Mouse (Mus musculus) heart, embryonic 11.5 days (tissue): ENCODE data around the gene Nin. TPM values are rescaled to one million over a fixed set of nuclear protein-coding genes. Genes with fewer than 3 reads are reported as not detected.

ENCODE experiments used
- ATAC-seq: fragments of 200-750 bp; cut with Nextera tagmentation; replicated peaks from 2 replicates; pipeline ENCODE4 v1.8.0; 2017; ENCODE audit warnings: moderate library complexity; ENCODE audit not compliant: insufficient number of reproducible peaks, low FRiP score, low TSS enrichment
- H3K27ac ChIP-seq: fragments of 300-500 bp; sonication (generic); 2 replicates; pipeline ENCODE4 v1.5.1; 2014; ENCODE audit warnings: mild to moderate bottlenecking, low read depth, low read length
- H3K27me3 ChIP-seq: fragments of 300-500 bp; sonication (generic); 2 replicates; pipeline ENCODE4 v1.6.1; 2014; ENCODE audit warnings: mild to moderate bottlenecking, low read length, mixed read lengths; ENCODE audit not compliant: control insufficient read depth, insufficient read depth
- H3K36me3 ChIP-seq: fragments of 300-500 bp; sonication (generic); 2 replicates; pipeline ENCODE4 v1.6.1; 2014; ENCODE audit warnings: mild to moderate bottlenecking, low read length, moderate library complexity, mixed read lengths; ENCODE audit not compliant: control insufficient read depth, insufficient read depth
- H3K4me1 ChIP-seq: fragments of 300-500 bp; sonication (generic); 2 replicates; pipeline ENCODE4 v1.6.1; 2014; ENCODE audit warnings: low read length; ENCODE audit not compliant: control insufficient read depth, insufficient read depth
- H3K4me2 ChIP-seq: fragments of 300-500 bp; sonication (generic); 2 replicates; pipeline ENCODE4 v1.6.1; 2014; ENCODE audit warnings: mild to moderate bottlenecking, moderate library complexity
- H3K4me3 ChIP-seq: fragments of 300-500 bp; sonication (generic); 2 replicates; pipeline ENCODE4 v1.5.1; 2014; ENCODE audit warnings: low read depth, low read length
- H3K9ac ChIP-seq: fragments of 300-500 bp; sonication (generic); 2 replicates; pipeline ENCODE4 v1.6.1; 2014; ENCODE audit warnings: mild to moderate bottlenecking, low read depth, low read length, moderate library complexity
- H3K9me3 ChIP-seq: fragments of 300-500 bp; sonication (generic); replicated peaks from 2 replicates; pipeline ENCODE4 v1.6.1; 2016; ENCODE audit warnings: low read length; ENCODE audit not compliant: control insufficient read depth
- WGBS: fragments of 180-500 bp; shearing (Covaris S2); extraction: QIAGEN DNeasy Blood & Tissue Kit; methylation state at CpG from one replicate; pipeline ENCODE4 v1.1.7; 2014; ENCODE audit not compliant: insufficient replicate concordance; 5-methylcytosine and 5-hydroxymethylcytosine counted together
- polyA plus RNA-seq: library from polyadenylated mRNA; unstranded; fragments of >200 nt; fragmentation: Nextera tagmentation; extraction: Ambion mirVana; gene quantifications from 2 replicates; pipeline ENCODE4 v1.2.1, GENCODE M21; 2014

Nin gene
- polyA plus RNA-seq, 1 experiment from 2014 or later = 9.1 TPM

DNA sequence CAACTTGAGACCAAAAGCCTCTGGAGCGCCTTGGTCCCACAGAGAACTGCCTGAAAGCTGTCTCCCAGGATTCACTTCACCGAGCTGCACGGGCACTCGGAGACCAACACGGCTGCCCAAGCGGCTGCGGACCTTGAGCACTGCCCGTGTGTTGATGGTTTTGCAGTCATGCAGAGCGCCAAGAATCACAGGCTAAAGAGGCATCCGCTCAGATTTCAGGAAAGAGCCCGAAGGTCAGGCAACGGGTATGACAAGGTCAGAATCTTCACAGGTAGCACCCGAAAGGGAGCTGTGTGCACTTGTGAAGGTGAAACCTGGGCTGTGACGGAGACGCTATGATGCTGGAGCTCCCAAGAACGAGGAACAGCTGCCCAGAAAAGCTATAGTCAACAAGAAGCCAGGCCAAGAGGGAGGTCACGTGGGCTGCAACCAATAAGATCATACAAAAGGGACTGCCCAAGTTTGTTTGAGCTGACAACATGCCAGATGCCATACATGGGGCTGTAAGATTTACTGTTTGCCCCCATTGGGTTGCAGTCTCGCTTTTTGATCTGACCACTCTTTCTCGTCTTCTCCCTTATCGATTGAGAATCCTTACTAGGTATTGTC lies 21.2 kb upstream of the Nin start:
- H3K4me3 ChIP-seq = no peak overlapping the region
- ATAC-seq = no peak
- H3K4me2 ChIP-seq = no peak overlapping the region
- H3K9ac ChIP-seq = no peak overlapping the region
- no peaks in the 10 kb centered on the region for H3K4me1 ChIP-seq
- no peaks in the 10 kb centered on the region for H3K9me3 ChIP-seq
- H3K27me3 ChIP-seq = no peaks in the 10 kb centered on the region
- H3K27ac ChIP-seq = no peak overlapping the region
- 87% methylated on average over 20 of the region's 20 CpGs for WGBS
- no peaks in the 10 kb centered on the region for H3K36me3 ChIP-seq

DNA sequence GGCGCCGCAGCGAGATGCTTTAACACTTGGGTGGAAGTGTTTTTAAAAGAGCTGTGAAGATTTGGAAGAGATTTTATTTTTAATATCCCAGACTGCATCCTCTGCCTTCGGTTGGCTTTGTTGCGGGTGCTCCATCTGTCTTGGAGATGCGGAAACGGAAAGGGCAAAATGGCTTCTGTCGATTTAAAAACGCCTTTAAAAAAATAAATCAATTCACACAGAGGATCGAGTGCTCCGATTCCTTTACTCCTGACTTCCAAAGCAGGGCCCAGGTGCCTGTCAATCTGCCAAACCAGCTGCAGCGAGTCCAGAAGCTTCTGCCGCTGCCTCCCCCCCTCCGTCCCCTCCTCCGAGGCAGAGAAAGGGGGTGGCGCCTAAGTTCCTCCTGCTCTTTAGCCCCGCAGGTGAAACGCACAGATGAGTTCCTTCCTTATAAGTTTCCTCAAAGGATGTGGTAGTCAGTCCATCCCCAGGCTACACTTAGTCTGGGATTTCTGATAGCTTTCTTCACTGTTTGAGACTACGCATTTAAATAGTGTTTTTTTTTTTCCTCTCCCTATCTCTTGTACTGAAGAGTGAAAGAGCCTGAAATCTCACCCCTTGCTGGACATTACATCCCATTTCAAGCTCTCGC lies 17.6 kb upstream of the Nin start:
- H3K9me3 ChIP-seq = no peaks in the 10 kb centered on the region
- H3K4me3 ChIP-seq = no peak overlapping the region
- ATAC-seq = no peak
- 50% methylated on average over 20 of the region's 20 CpGs for WGBS
- H3K4me2 ChIP-seq = peak overlapping the region; percentile 51
- H3K27me3 ChIP-seq = no peaks in the 10 kb centered on the region
- H3K27ac ChIP-seq = no peak overlapping the region
- H3K9ac ChIP-seq = 0 out of 2 replicates have a peak overlapping the region, but pooled peaks have one; percentile 4
- H3K36me3 ChIP-seq = no peaks in the 10 kb centered on the region
- H3K4me1 ChIP-seq = no peaks in the 10 kb centered on the region

DNA sequence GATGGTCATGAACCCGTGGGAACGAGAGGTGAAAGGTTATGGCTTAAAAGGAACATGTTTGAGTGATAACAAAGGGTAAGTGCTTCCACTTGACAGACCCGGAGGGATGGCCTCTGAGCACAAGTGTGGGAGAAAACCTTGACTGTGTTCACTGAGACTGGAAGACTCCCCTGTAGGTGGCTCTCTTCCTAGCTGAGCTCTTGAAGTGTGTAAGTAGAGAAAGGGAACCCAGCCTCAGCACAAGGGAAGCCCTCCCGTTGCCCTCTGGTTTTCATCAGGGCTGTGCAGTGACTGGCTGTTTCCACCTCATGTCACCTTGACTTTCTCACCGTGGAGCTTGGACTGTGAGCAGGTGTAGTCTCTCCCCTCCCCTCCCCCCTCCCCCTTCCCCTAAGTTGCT lies 15.6 kb upstream of the Nin start:
- H3K27ac ChIP-seq = no peak overlapping the region
- no peaks in the 10 kb centered on the region for H3K4me1 ChIP-seq
- no peak for ATAC-seq
- H3K36me3 ChIP-seq = no peaks in the 10 kb centered on the region
- no peak overlapping the region for H3K4me2 ChIP-seq
- no peaks in the 10 kb centered on the region for H3K9me3 ChIP-seq
- no peak overlapping the region for H3K9ac ChIP-seq
- H3K27me3 ChIP-seq = no peaks in the 10 kb centered on the region
- H3K4me3 ChIP-seq = no peak overlapping the region
- 24% methylated on average over 5 of the region's 5 CpGs for WGBS

DNA sequence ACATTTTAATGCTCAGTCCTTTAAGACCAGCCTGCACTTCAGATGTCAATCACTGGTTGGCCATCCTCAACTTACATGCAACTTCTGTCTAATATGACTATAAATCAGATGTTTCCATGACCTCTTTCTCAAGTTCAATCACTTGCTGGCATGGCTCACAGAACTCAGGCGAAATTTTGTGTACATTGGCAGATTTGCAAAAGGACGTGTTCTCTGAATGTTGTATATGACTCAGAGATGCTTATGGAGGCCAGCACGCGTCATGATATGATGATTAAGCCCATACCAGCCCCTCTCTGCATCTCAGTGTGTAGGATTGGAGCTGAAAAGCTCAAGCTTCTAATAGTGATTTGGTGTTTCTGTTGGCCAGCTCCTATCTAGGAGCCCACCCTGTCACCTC lies 13.1 kb upstream of the Nin start:
- Histone ChIP-seq H3K27ac (no peak overlapping the region), H3K4me2 (no peak overlapping the region), H3K4me1 (no peaks in the 10 kb centered on the region), H3K27me3 (no peaks in the 10 kb centered on the region), H3K9me3 (no peaks in the 10 kb centered on the region), H3K36me3 (no peaks in the 10 kb centered on the region), H3K9ac (no peak overlapping the region), H3K4me3 (no peak overlapping the region)
- no peak for ATAC-seq
- 78% methylated on average over 4 of the region's 4 CpGs for WGBS

DNA sequence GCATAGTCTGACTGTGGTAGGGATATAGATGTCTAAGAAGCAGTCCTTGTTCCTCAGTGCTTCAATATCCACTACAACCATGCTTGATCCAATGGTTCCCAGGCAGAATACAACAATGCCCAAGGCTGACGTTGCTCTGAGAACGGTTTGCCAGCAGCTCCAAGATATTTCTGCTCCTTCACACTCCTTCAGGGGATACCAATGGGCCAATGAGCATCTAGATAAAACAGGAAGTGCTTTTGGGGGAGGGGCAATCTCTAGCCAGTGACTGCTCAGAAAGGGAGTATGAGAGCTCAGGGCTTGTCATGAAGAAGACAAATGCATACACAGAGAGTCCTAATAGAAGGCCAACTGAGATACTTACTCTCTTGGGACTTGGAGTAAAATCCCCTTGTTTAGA lies 6.0 kb upstream of the Nin start:
- H3K27ac ChIP-seq = no peak overlapping the region
- no peaks in the 10 kb centered on the region for H3K4me1 ChIP-seq
- no peaks in the 10 kb centered on the region for H3K36me3 ChIP-seq
- H3K4me2 ChIP-seq = no peak overlapping the region
- H3K9me3 ChIP-seq = no peaks in the 10 kb centered on the region
- no peak overlapping the region for H3K4me3 ChIP-seq
- H3K9ac ChIP-seq = no peak overlapping the region
- ATAC-seq = no peak
- H3K27me3 ChIP-seq = no peaks in the 10 kb centered on the region
- 38% methylated on average over 2 of the region's 2 CpGs for WGBS

DNA sequence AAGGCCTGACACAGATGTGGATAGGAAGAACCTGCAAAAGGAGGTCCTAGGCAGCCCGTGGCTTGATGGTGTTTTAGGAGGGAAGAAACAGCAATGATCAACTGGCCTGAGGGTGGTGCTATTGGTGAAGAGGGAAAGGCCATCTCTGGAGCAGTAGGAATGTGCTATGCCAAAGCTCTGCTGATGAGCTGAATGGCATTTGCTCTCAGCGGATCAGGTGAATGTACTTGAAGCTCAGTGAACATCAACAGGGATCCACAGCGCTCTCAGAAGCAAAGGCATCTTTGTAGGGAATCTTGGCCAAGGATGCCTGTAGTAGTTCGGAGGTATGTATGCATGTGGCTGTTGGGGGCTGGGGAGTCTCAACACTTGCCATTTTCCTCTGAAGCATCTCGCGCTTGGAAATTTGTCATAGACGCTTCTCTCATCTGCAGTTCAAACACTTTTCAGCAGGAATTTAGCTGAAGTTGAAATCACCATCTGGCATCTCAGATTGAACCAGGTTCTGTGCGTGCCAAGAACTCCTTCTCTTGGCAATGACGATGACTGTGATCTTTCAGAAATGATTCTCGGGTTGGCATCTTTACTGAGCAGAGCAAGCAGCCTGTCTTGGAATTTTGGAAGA lies 5.3 kb upstream of the Nin start:
- no peak for ATAC-seq
- H3K9ac ChIP-seq = no peak overlapping the region
- H3K4me1 ChIP-seq = no peaks in the 10 kb centered on the region
- no peak overlapping the region for H3K27ac ChIP-seq
- no peaks in the 10 kb centered on the region for H3K27me3 ChIP-seq
- no peak overlapping the region for H3K4me2 ChIP-seq
- no peak overlapping the region for H3K4me3 ChIP-seq
- H3K36me3 ChIP-seq = no peaks in the 10 kb centered on the region
- 78% methylated on average over 10 of the region's 10 CpGs for WGBS
- H3K9me3 ChIP-seq = no peaks in the 10 kb centered on the region

DNA sequence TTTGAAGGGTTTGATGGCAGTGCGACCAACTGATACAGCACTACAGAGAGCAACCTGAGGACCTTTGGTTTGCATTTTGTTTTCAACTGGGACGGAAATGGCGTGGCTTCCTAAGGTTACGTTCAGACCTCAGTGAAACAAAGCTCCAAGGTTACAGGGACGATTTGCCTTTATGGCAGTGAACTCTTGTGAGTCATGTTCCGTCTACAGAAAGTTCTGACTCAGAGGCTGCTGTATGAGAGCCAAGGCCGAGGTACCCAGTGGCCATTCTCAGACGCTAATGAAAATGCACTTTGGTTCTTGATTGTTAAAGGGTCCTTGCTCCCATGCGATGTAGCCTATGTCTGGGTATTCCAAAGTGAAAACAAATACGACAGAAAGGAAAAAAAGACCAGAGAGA lies 3.6 kb upstream of the Nin start:
- no peak for ATAC-seq
- Histone ChIP-seq H3K4me1 (no peaks in the 10 kb centered on the region), H3K4me2 (no peak overlapping the region), H3K27ac (no peak overlapping the region), H3K36me3 (no peaks in the 10 kb centered on the region), H3K27me3 (no peaks in the 10 kb centered on the region; the same call in 1 of the 2 replicates), H3K4me3 (no peak overlapping the region), H3K9ac (no peak overlapping the region), H3K9me3 (no peaks in the 10 kb centered on the region)
- 82% methylated on average over 10 of the region's 10 CpGs for WGBS

DNA sequence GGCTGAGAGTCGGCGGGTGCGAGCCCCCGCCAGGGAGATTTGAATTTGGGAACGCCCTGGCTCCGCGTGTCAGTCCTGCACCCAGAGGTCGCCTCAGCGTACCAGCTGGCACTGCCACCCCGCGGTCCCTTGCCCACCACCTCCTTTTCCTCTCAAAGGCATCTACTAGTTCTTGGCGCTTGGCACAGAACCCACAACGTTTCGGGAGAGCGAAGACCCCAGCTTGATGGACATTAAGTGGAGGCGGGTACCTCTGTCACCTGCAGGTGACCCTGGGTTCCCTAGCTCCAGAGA lies 1.5 kb downstream of the Nin start:
- peak overlapping the region; percentile 85 for H3K4me2 ChIP-seq
- no peak overlapping the region for H3K27ac ChIP-seq
- ATAC-seq = no peak
- peak overlapping the region; percentile 91 for H3K9ac ChIP-seq
- no peaks in the 10 kb centered on the region for H3K36me3 ChIP-seq
- peaks cover 9% of the 10 kb centered on the region; the same call in 1 of the 2 replicates for H3K4me1 ChIP-seq
- WGBS = 5% methylated on average over 14 of the region's 16 CpGs
- no peaks in the 10 kb centered on the region for H3K9me3 ChIP-seq
- H3K27me3 ChIP-seq = no peaks in the 10 kb centered on the region; the same call in 1 of the 2 replicates
- peak overlapping the region; percentile 81 for H3K4me3 ChIP-seq
